Mouse (Mus musculus) embryonic facial prominence, embryonic 11.5 days (tissue): ENCODE measurements around the gene Agbl4. TPM values are rescaled to one million over a fixed set of nuclear protein-coding genes. Genes with fewer than 3 reads are reported as not detected.

Source experiments
- ATAC-seq: fragments of 200-750 bp; cut with Nextera tagmentation; replicated peaks from 2 replicates; pipeline ENCODE4 v1.8.0; 2017; ENCODE audit warnings: low read depth; ENCODE audit not compliant: insufficient number of reproducible peaks, low FRiP score, low TSS enrichment
- DNase-seq: peaks from one replicate; pipeline ENCODE4 v3.0.0-alpha.2; 2015; ENCODE audit warnings: low spot score
- H3K27ac ChIP-seq: fragments of 300-500 bp; sonication (generic); replicated peaks from 2 replicates; pipeline ENCODE4 v1.5.1; 2014; ENCODE audit warnings: mild to moderate bottlenecking, low read depth, low read length, control low read depth
- H3K27me3 ChIP-seq: fragments of 300-500 bp; sonication (generic); 2 replicates; pipeline ENCODE4 v1.6.1; 2014; ENCODE audit warnings: mild to moderate bottlenecking, low read length, moderate library complexity, mixed read lengths; ENCODE audit not compliant: control insufficient read depth, insufficient read depth
- H3K36me3 ChIP-seq: fragments of 300-500 bp; sonication (generic); replicated peaks from 2 replicates; pipeline ENCODE4 v1.6.1; 2014; ENCODE audit warnings: low read depth, mild to moderate bottlenecking, low read length, moderate library complexity, mixed read lengths; ENCODE audit not compliant: control insufficient read depth, insufficient read depth
- H3K4me1 ChIP-seq: fragments of 300-500 bp; sonication (generic); 2 replicates; pipeline ENCODE4 v1.6.1; 2014; ENCODE audit warnings: low read length, mixed read lengths; ENCODE audit not compliant: control insufficient read depth, insufficient read depth
- H3K4me2 ChIP-seq: fragments of 300-500 bp; sonication (generic); 2 replicates; pipeline ENCODE4 v1.6.1; 2014; ENCODE audit warnings: low read depth, mild to moderate bottlenecking, control low read depth, low read length, moderate library complexity
- H3K4me3 ChIP-seq: fragments of 300-500 bp; sonication (generic); 2 replicates; pipeline ENCODE4 v1.5.1; 2014; ENCODE audit warnings: low read depth, low read length, control low read depth
- H3K9ac ChIP-seq: fragments of 300-500 bp; sonication (generic); replicated peaks from 2 replicates; pipeline ENCODE4 v1.6.1; 2014; ENCODE audit warnings: mild to moderate bottlenecking, control low read depth, low read length
- H3K9me3 ChIP-seq: fragments of 300-500 bp; sonication (generic); replicated peaks from 2 replicates; pipeline ENCODE4 v1.6.1; 2016; ENCODE audit warnings: mild to moderate bottlenecking, low read length, inconsistent platforms, mixed read lengths; ENCODE audit not compliant: control insufficient read depth
- WGBS: fragments of 180-500 bp; shearing (Covaris S2); extraction: QIAGEN DNeasy Blood & Tissue Kit; methylation state at CpG from one replicate; pipeline ENCODE4 v1.1.7; 2014; 5-methylcytosine and 5-hydroxymethylcytosine counted together
- polyA plus RNA-seq: library from polyadenylated mRNA; unstranded; fragments of >200 nt; fragmentation: Nextera tagmentation; extraction: Ambion mirVana; gene quantifications from 2 replicates; pipeline ENCODE4 v1.2.1, GENCODE M21; 2014

Agbl4 gene
- polyA plus RNA-seq, 1 experiment from 2014 or later: 0.98 TPM

DNA sequence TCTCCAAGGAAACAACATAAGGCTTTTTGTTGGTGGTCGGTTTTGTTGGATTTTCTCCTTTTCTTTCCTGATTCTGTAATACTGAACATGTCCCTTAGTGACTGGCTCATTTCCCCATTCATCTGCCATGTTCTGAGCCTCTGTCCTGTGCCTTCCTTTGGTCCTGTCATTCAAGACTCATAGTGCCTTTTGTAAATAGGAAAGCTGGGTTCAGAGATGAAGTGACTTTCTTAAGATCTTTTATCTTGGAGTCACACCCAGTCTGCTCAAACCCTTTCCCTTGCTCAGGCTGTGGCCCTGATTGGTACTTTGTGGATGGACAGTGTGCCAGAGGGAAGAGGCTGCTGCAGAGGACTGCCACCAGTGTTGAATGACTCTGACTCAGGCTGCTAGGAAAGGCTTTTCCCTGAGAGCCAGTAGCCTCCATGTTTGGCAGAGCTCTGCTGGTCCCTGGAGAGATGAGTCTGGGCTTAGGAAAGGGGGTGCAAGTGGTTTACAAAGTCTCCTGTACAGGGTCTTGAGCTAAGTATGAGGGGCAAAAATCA, 1047.2 kb downstream of the Agbl4 start:
- ATAC-seq: peak; percentile 73
- Histone ChIP-seq H3K4me3 (no peak overlapping the region), H3K27me3 (no peaks in the 10 kb centered on the region), H3K9me3 (no peaks in the 10 kb centered on the region), H3K36me3 (no peaks in the 10 kb centered on the region), H3K4me2 (no peak overlapping the region), H3K4me1 (no peaks in the 10 kb centered on the region), H3K9ac (no peak overlapping the region), H3K27ac (no peak overlapping the region)
- WGBS: 58% methylated on average over 1 of the region's 1 CpGs
- DNase-seq: no peak

DNA sequence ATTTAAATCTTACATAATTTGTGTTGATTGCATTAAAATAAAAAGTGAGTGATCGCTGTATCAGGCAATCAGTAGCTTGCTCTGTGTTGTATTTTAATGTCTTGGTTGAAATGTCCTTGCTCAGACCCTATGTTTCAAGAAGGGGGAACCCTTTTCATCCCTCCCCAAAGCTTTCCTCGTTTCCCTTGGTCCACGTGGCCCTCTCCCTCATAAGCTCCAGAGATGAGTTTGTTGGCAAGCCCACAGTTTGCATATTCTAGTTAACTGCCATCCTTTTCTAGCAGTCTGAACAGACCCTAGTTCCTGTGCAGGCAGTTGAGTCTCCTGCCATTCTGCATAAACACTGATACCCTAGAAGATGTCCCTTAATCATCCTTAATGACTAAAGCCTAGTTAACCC, 1050.5 kb downstream of the Agbl4 start:
- Histone ChIP-seq H3K4me1 (no peaks in the 10 kb centered on the region), H3K9me3 (no peaks in the 10 kb centered on the region), H3K27me3 (no peaks in the 10 kb centered on the region), H3K9ac (no peak overlapping the region), H3K27ac (no peak overlapping the region), H3K36me3 (no peaks in the 10 kb centered on the region), H3K4me2 (no peak overlapping the region), H3K4me3 (no peak overlapping the region)
- 70% methylated on average over 3 of the region's 3 CpGs for WGBS
- DNase-seq (no peak), ATAC-seq (no peak)

DNA sequence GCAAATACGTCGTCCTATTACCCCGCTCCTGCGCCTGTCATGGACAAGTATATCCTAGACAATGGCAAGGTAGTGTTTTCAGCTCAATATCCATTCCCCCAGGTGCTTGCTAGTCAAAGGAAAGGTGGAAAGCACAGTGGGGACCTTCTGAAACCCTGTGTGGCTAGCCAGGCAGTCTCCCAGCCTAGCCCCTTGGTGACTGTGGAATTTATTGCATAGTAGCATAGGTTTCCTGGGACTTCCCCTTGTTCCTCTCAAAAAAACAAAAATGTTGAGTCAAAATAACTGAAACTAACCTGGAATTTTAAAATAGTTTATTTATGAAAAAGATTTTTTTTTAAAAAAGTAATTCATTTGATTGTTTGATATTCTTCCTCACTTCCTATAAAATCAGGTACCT, 1051.1 kb downstream of the Agbl4 start:
- Histone ChIP-seq H3K4me2 (no peak overlapping the region), H3K27me3 (no peaks in the 10 kb centered on the region), H3K9ac (no peak overlapping the region), H3K36me3 (no peaks in the 10 kb centered on the region), H3K4me1 (no peaks in the 10 kb centered on the region), H3K9me3 (no peaks in the 10 kb centered on the region), H3K4me3 (no peak overlapping the region), H3K27ac (no peak overlapping the region)
- ATAC-seq: no peak
- no peak for DNase-seq
- WGBS: 98% methylated on average over 4 of the region's 4 CpGs

DNA sequence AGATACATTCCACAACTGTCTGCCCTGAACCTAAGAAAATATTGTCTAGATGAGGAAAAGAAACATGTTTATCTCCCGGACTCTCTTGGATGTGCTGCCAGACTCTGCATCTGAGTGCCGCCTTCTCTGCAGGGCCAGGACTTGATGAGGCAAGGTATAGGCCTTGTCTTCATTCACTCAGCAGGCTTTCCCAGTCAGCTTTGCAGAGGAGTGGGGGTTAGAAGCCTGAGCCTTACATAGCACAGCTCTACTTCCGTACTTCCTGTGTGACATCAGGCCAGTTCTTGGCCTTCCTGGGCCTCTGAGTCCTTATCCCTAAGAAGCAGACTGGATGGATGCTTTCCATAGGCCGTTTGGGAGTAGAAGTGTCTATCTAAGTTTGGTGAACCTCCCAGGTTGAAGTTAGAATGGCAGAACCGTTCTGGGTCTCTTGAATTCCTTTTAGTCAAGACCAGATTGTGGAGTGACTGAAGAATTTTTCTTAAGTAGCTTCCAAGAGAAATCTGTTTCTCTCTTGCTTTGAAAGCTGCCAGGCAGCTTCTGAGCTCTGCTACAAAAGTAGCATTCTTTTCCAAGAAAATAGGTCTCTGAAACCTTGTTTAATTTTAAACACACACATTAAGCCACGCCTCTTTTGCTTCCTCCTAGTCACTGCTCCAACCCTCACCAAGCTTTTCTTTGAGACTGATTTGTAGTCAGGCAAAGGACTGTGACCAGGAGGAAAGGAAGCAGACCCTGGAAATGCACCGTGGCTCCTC, 1052.2 kb downstream of the Agbl4 start:
- H3K27ac ChIP-seq: no peak overlapping the region
- no peaks in the 10 kb centered on the region for H3K4me1 ChIP-seq
- no peak overlapping the region for H3K4me2 ChIP-seq
- H3K27me3 ChIP-seq: no peaks in the 10 kb centered on the region
- WGBS: 75% methylated on average over 7 of the region's 7 CpGs
- H3K4me3 ChIP-seq: no peak overlapping the region
- H3K9ac ChIP-seq: no peak overlapping the region
- H3K36me3 ChIP-seq: no peaks in the 10 kb centered on the region; the same call in 1 of the 2 replicates
- no peaks in the 10 kb centered on the region for H3K9me3 ChIP-seq
- DNase-seq: no peak
- ATAC-seq: no peak

DNA sequence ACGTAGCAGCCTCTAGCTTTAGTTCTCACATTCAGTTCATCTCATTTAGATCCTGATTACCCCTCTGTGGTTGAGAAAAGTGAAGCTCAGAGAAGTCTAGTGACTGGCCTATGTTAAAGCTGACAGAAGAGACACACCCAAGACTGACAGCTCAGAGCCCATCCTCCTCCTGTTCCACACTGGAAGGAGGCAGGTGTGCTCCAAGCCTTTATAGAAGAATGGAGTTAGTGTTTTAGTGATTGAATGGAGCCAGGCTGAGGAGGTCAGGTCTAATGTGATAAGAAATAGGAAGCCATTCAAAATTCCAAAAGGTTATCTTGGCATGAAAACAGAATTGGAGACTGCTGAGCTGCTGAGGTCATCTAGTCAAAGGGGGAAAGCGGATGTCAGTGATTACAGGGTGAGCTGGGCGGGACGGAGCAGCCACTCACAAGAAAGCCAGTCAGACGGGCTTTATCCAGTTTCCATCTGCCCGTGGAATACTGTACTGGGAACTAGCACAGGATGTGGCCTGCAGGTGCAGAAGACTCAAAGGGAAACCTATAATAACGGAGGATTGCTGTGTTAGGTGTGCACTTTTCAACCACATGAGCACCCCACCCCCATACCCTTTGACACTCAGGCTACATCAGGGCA, 1053.9 kb downstream of the Agbl4 start:
- 64% methylated on average over 7 of the region's 7 CpGs for WGBS
- no peaks in the 10 kb centered on the region for H3K9me3 ChIP-seq
- H3K36me3 ChIP-seq: no peaks in the 10 kb centered on the region; the same call in none of the 2 replicates
- no peak overlapping the region for H3K4me3 ChIP-seq
- ATAC-seq: no peak
- H3K4me2 ChIP-seq: no peak overlapping the region
- no peak overlapping the region for H3K27ac ChIP-seq
- H3K9ac ChIP-seq: no peak overlapping the region
- DNase-seq: no peak
- no peaks in the 10 kb centered on the region for H3K27me3 ChIP-seq
- H3K4me1 ChIP-seq: no peaks in the 10 kb centered on the region

DNA sequence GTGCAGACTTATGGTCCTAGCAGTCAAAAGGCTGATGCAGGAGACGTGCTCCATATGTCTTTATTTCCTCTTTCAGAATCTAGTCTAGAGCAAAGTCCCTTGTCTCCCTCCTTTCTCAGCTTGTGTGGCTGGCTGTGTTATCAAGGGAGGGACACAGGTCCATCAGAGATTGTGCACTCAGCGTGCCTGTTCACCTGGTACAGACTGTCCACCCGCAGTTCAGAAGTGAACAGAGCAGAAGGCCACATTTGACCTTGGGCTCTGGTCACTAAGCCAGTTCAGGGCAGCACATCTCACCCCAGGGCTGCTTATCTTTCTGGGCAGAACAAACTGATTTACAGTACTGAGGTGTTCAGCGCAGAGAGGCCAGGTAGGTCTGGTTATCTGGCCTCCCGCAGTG, 1054.7 kb downstream of the Agbl4 start:
- H3K36me3 ChIP-seq: no peaks in the 10 kb centered on the region; the same call in none of the 2 replicates
- no peaks in the 10 kb centered on the region for H3K4me1 ChIP-seq
- H3K9ac ChIP-seq: no peak overlapping the region
- H3K27me3 ChIP-seq: no peaks in the 10 kb centered on the region
- no peak overlapping the region for H3K27ac ChIP-seq
- ATAC-seq: no peak
- no peak for DNase-seq
- H3K9me3 ChIP-seq: no peaks in the 10 kb centered on the region
- 95% methylated on average over 5 of the region's 5 CpGs for WGBS
- no peak overlapping the region for H3K4me3 ChIP-seq
- no peak overlapping the region for H3K4me2 ChIP-seq

DNA sequence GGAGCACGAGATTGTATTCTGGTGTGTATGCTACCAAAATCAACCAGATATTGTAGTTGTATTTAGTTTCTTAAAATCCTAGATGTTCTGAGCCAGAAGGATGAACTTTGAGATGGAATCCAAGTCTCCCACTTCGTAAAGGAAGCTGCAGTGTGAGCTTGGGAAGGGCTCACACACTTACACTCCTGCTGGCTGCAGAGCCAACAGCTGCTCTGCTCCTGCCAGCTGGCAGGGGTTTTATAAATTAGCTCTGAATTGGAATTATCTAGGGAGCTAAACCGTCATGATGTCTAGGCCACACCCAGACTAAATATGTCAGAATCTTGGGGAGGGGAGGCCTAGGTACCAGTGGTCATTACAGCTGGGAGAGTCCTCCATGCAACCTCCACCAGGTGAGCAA, 1055.8 kb downstream of the Agbl4 start:
- no peaks in the 10 kb centered on the region for H3K27me3 ChIP-seq
- H3K4me3 ChIP-seq: no peak overlapping the region
- no peak overlapping the region for H3K4me2 ChIP-seq
- ATAC-seq: no peak
- no peak overlapping the region for H3K27ac ChIP-seq
- WGBS: 85% methylated on average over 3 of the region's 3 CpGs
- H3K4me1 ChIP-seq: no peaks in the 10 kb centered on the region
- H3K9me3 ChIP-seq: no peaks in the 10 kb centered on the region
- H3K36me3 ChIP-seq: no peaks in the 10 kb centered on the region; the same call in none of the 2 replicates
- DNase-seq: no peak
- no peak overlapping the region for H3K9ac ChIP-seq

DNA sequence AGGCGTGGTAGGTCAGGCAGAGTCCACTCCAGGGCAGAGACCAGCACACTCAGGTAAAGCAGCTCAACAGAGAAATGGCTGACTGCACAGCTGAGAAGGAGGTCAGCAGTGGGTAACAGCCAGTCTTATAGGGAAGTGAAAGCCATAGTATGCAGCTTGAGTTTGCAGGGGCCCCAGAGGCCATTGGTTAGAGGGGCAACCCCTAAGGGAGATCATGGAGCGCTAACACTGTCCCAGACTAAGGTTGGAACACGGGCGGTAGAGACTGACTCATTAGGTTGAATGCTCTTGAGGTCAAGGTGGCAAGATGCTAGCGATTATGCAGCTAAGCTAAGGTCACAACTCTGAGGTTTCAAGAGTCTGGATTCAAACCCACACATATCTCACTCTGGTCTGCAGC, 1058.2 kb downstream of the Agbl4 start:
- no peaks in the 10 kb centered on the region; the same call in none of the 2 replicates for H3K36me3 ChIP-seq
- 89% methylated on average over 5 of the region's 5 CpGs for WGBS

More for the DNA sequence above, 1058.2 kb downstream of the Agbl4 start:
- Histone ChIP-seq H3K9me3 (no peaks in the 10 kb centered on the region), H3K4me1 (no peaks in the 10 kb centered on the region), H3K4me2 (no peak overlapping the region), H3K27me3 (no peaks in the 10 kb centered on the region), H3K4me3 (no peak overlapping the region), H3K9ac (no peak overlapping the region), H3K27ac (no peak overlapping the region)
- DNase-seq (no peak), ATAC-seq (no peak)
